Mouse (Mus musculus) thymus, postnatal 0 days (tissue): ENCODE data around the gene Enox1. TPM values are rescaled to one million over a fixed set of nuclear protein-coding genes. Genes with fewer than 3 reads are reported as not detected.

Experiments used
- DNase-seq: peaks from one replicate; pipeline ENCODE4 v3.0.0-alpha.2; 2015; ENCODE audit warnings: low spot score
- polyA plus RNA-seq: library from polyadenylated mRNA; unstranded; fragments of >200 nt; fragmentation: Nextera tagmentation; extraction: Ambion mirVana; gene quantifications from 2 replicates; pipeline ENCODE4 v1.2.1, GENCODE M21; 2015

Gene Enox1
- polyA plus RNA-seq, 1 experiment from 2014 or later, result 0.55 TPM

DNA sequence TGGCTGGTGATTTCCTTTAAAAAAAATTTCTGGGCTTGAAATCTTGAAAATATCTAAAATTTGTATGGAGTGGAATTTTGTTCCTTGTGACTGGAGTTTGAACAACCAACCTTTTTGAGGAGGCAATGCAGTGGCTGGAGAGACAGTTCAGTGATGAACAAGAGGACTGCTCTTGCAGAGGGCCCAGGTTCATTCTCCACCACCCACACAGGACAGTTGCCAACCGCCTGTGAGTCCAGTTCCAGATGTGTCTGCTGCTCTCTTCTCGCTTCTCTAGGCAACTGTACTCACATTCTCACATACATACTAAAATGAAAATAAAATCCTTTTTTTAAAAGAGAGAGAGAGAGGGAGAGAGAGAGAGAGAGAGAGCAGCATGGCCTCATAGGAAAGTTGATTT lies 212.5 kb downstream of the Enox1 start:
- no peak for DNase-seq

DNA sequence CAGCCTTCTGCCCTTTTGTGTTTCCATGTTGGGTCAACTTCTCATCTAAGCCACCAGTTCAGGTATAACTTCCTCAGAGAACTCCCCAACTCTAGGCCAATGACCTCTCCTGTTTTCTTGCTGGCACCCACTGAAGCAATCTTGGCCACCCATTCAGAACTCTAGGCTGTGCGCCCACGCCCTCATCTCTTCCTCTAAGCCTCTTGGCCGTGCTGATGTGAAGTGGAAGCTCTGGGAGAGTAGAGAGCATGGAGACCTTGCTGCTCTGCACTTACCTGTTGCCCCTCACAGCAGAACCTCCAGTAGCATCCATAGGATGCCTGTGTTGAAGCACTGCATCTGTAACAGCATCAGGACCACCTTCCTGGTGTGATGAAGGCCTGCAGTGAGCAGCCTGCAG lies 214.0 kb downstream of the Enox1 start:
- DNase-seq, result no peak

DNA sequence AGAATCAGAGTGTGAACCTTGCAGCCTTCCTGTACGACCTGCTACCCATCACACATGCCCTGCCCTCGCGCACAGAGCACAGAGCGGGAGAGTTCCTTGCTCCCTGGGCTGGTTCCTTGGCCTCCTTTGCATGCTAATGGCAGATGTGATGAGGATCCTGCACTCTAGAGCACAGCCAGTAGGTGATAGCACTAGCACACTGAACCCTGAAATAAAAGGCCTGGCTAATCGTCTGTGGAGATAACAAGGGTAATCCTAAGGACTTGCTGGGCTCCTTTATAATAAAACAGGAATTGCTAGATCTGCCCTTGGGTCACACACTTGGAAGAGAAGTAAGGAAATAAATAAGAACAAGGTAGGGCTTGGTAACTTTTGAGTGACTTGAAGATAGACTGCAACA lies 215.4 kb downstream of the Enox1 start:
- DNase-seq, result no peak

DNA sequence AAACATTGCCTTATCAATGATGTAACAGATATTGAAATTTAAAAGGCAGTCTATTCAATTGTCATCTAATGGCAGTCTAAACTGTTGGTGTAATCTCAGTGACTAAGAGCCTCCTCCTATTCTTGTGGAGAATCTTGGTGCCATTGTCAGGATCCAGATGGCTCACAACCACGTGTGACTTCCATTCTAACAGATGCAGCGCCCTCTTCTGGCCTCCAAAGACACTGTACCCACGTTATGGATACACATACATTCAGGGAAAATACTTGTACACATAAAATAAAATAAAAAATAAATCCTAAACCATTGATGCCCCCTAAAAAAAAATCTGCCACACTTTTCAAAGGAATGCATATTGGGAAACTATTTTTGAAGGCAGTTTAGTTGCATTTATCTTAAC lies 216.6 kb downstream of the Enox1 start:
- DNase-seq, result no peak

DNA sequence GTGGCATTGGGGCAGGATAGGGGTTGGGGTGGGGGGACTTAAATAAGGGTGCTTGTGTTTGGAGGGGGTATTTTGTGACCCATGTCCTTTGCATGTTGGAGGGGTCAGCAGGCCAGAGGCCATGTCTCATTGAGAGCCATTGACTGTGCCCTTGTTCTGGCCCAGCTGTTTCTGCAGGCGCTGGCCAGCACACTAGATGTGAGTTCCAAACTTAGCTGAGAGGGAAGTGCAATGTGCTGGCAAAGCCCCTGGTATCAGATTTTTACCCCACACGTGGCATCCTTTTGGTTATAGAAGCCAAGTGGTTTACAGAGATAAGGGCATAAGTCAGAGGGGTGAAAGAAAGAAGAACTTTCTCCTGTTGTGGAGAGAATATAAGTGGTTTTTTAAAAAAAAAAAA lies 218.5 kb downstream of the Enox1 start:
- DNase-seq, result no peak

DNA sequence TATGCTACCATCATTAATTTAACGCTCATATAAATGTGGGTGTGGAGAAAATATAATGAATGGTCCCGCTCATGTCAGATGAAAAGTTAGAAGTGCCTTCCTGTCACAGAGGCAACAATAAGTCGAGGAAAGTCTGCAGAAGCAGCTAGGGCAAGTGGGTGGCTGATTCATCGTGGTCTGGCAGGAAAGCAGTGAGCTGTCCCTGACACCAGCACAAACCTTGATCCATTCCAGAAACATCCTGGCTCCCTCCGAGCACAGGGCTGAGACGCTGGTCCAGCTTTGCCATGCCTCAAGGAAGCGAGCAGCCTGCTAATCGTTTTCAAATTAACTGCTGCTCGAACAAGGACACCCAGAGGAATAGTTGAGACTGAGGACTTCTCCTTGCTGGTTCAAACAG lies 219.1 kb downstream of the Enox1 start:
- DNase-seq, result no peak

DNA sequence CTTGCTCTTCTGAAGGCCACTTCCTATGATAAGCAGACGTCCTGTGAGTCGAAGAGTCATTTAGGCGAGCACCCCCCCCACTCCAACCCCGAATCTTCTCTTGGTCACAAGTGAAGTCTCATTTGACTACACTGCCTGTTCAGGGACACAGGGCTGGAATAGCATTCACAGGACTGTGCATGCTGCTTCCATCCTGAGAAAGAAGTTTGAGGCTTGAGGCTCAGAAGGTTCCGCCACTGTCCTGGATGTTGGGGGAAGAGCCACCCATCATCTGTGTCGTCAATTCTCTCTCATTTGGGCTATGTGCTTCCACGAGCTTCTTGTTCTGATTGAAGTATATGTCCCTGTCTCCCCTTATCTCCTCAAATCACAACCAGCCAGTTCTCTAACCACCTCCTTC lies 220.2 kb downstream of the Enox1 start:
- no peak for DNase-seq

DNA sequence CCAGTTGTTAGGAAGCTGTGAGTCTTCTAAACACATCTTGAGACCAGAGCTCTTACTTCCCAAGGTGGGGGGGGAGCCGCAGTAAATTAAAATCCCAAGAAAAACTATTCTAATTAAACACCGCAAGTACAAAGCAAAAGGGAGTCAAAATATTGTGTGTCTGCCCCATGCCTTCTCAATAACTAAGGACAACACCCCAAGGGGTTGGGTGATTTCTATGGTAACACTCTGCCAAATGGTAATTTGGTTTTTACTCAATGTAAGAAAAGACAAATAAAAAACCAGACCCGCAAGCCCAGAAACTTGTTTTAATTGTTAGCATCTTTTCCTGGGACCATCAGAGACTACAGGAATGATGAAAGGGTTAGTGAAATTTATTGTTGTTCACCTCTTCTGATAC lies 220.9 kb downstream of the Enox1 start:
- DNase-seq, result no peak

DNA sequence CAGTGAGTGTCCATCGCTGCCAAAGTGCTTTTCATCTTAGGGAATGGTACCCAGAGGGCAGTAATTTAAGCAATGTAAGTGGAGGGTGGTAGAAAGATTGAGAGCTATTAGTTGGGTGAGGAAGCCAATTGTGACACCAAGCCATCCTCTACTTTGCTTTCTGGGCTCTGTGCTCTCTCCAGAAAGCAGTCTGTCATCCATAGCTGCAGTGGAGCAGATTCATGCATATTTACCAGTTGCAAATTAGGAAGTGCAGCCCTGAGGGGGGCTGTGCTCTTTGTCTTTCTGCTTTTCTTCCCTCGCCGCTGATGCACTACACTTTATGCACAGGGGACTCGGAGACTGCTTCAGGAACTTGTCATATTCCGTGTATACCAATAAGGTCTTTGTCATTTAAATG lies 221.3 kb downstream of the Enox1 start:
- DNase-seq, result no peak

DNA sequence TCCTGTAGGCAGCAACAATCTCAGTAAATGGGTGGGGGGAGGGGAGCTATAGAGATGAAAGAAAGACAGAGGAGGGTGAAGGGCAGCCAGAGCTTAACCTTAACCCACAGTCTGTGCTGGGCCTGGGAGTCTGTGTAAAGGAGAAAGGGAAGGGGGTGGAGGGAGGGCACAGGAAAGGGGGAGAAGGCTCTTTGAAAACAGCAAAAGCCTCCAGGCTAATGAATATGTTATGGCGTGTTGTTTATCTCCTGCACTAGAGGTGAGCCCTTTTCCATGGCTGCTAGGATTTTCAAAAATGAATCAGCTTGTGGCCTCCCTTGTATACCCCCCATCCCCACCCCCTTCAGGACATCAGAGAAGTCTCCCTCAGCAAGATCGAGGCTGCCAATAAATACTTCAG lies 225.0 kb downstream of the Enox1 start:
- no peak for DNase-seq

DNA sequence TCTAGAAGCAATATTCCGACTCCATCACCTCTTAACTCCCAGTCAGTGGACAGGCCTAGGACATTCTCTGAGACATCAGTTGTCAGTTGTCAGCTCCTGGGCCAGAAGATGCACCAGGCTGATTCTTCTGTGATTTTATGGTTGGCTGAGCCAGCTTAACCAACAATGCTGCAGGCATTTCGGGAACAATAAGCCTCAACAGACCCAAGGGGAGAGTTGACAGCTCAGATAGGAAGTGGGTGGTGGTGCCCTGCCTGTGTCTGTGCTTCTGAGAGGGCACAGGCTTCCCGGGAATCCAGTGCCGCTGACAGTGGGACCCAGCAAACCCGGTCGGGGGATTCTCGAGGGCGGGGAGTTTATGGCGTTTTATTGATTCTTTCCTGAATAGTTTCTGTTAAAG lies 229.1 kb downstream of the Enox1 start:
- DNase-seq, result no peak

DNA sequence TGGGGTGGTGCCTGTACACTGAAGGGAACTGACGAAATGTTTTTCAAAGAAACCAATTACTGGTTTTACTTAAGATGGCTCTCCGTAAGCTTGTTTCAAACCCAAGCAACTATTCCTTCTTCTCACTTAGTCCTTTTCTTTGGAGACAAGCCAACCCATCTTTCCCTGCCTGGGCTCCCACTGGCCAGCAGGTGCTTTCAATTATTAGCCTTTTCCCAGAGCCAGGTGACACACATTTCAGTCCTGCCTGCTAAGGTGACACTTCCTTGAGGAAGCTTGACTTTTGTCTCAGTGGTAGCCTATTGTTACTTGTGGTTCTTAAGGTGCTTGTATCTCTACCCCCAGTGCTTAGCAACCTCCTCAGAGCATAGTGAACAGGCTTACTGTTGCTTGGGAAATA lies 231.3 kb downstream of the Enox1 start:
- no peak for DNase-seq

DNA sequence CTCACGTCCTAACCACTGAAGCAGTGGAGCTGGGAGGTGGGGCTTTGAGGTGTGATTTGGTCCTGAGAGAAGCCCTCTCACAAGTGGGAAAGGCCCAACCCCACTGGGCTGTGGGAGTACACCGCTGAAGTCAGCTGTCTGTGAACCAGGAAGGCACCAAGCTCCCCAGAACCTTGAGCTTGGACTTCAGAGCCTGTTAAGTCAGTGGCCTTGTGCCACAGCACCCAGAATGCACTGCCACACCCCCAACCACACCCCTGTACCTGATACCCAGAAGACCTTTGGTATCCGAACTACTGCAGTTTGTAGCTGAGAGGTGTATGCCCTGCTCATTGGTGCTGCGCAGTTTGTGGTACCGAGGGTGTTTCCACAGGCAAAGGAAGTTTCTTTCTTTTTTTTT lies 232.7 kb downstream of the Enox1 start:
- DNase-seq, result no peak

DNA sequence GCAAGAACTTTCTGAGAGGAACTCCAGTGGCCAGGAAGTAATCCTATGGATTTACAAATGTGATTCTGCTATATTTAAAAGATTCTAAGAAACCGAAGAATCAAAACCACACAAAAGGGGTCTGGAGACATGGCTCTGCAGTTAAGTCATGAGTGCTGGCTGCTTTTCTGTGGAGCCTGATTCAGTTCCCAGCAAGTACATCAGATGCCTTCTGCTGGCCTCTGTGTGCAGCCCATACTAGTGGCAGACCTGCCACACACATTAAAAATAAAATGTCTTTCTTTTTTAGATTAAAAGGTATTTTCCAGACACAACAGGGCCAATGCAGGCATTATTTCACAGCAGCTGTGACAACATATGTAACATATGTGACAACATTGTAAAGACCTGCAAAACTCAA lies 235.9 kb downstream of the Enox1 start:
- no peak for DNase-seq

DNA sequence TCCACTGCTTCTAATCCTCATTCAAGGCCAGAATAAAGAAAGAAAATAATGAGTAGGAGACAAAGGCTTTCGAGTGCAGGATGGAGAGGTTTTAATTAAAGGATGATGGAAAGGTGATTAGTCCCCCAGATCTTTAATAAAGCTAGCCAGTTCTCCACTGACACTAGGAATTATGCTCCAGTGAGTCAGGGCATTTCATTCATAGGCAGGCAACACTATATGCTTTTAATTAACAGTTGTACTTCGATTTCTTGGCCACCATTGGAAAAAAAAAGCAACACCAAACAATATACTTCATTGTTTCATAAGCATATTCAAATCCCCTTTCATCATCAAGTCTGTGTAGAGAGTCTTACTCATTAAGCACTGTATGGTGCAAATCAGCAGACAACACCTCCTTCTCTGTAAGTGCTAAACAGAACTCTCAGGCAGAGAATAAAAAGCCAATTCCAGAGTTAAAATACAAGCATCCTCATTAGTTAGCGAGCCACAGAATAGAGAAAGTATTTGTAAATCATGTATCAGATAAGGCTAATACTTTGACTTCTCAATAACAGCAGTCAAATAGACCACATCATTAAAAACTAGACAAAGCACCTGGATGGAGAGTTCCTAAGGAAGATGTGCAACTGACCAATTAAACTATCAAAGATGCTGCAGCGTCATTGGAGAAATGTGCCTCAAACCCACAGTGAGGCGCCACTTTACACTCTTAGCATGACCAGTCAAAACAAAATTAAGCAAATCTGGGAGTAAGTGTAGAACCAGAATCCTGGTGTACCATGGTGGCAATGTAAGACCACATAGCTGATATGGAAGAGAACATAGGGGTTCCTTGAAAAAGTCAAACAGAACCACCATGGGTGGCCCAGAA lies 249.9 kb downstream of the Enox1 start:
- DNase-seq, result no peak

DNA sequence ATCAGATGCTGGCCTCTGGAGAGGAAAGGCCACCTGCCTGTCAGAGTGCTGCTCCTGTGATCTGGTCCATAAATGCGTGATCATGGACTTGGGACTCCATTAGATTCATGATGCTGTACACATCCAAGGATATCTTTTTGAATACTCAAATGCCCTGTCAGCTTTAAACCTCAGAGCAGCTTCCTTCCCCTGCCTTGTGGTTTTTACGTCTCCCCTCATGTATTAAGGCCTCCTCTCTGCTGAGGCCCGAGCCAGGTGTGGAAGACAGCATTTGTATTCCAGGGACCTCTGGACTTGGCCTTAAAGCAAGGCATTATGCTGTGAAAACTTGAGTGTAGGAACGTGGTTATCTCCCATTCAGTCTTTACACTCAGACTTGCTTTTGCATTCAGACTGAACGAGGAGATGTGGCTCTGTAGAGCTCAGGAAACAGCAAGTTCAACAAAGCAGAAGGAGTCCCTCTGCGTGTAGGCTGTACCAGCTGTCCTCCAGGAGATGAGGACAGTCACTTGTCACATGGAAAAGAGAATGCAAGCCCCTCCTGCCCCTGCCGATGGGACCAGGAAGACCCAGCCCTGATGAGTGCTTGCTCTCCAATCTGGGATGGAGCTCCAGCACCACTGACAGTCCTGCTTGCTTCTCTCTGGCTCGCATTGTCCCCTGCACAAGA lies 252.8 kb downstream of the Enox1 start:
- peak; percentile 40 for DNase-seq

DNA sequence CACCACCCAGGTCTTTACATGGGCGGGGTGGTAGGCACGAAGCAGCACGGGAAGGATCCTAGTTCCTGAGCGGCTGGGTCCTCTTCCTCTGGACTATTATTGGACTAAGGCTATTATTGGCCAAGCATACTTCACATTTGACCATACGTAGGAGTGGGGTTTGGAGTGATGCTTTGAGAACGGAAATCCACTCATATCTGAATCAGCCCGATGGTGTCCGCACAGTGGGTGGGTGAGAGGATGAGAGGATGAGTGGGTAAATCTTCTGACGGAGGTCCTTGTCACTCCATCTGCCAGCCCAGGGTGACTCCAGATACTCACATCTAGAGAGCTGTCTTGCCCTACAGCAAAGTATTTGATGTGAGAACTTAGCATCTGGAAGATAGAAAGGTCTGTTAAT lies 253.8 kb downstream of the Enox1 start:
- no peak for DNase-seq

DNA sequence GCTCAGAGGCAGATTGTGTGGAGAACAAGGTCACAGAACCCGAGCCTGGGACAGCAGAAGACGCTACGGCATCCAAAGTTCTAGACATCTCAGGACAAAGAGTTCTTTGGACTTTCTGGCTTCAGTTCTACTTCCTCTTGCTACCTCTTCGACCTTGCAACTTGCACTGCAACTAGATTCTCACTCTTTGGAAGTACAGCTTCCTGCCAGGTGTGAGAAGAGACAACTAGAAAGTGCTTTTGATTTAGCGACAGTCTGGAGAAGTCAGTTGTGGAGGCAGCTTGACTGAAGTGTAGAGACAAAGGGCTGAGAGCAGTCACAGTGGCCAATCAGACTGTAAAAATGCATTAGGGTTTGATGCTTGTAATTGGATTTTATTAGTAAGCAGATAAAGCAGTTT lies 256.5 kb downstream of the Enox1 start:
- peak; percentile 84 for DNase-seq

DNA sequence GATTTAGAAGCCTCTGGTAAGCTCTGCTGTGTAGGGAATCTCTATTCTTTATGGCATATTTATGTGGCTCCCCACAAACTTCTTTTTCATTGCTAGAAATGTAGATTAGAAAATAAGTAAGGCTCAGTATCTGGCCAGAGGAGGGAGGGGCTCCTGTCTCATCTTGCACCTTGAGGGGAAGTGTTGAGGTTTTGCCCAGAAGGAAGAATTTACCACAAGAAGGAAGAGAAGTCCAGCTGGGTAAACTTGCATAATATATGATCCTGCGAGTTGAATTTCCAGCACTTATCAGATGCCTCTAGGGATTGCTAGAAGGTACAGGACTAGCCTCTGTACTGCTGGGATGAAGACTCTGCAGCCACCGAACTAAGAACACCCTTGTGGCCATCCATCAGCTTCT lies 259.8 kb downstream of the Enox1 start:
- no peak for DNase-seq

DNA sequence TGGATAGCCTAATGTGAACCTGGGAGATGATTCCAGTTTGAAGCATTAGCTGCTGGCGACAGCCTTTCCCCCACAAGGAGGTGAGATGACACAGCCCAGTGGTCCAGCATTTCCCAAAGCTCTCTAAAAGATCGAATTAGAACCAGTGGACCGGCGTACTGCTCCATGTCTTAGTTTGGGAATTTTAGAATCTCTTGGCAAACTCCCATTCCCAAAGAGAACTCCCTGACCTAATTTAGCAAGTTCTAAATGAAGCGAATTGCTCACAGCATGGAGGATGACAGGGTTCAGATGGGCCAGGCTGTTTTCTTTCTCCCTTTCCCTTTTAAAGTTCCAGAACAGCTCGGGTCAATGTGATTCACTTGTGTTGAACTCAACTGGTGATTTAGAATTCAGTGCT lies 264.5 kb downstream of the Enox1 start:
- DNase-seq, result no peak

DNA sequence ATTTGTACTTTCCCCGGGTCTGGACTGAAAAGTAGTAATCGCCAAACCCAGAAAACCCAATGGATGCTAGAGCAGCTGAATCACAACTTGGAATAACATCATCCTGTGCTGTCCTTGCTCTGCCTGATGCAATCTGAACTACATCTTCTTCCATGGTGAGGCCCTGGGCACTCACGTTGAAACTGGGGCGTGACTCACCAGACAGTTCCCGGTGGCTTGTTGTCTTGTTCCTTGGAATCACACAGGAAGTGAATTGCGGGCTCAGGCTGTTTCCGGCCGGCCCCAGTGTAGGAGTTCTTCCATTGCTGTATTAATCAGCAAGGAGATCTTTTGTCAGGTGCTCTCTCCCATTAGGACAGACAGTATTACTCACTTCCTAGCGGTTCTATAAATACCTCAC lies 266.6 kb downstream of the Enox1 start:
- no peak for DNase-seq

DNA sequence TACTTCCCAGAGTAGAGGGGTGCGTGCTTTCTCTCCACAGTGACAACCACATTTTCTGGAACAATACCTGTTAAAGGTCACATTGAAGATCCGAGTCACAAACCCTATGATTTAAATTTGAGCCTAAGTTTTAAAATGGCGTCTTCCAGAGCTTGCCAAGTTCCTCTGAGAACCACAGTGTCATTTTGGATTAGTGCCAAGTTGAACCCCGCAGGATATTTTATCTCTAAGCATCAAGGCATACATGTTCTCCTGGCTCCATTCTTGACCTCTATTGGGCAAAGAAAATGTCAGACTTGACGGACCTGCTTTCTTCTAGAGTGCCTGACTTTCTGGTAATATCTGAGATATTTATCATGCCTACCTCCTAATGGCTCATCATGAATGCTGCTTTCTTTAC lies 282.9 kb downstream of the Enox1 start:
- DNase-seq, result no peak

DNA sequence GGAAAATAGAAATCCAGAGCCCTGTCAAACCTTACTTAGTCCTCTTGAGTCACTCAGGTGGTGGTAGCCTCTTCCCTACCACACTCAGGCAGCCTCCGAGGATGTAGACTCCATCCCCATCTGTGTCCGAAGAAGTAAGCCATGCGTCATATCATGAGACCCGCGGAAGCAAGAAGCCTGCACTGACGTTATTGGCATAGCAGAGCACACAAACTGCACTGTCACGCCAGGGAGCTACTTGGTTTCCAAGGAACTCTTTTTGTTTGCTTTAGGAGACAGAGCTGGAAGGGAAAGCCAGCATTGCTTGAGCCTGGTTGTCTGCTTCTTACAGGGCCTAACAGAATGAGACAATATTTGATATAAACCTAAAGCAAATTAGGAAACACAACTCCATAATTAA lies 284.2 kb downstream of the Enox1 start:
- no peak for DNase-seq
